Mouse (Mus musculus) bone marrow, adult 2 months (tissue): ENCODE results near the gene Zcchc14.
"Not testable (repeated sequence)": the region's sequence is repeated elsewhere in the genome, so short reads cannot be mapped to it uniquely, and the experiment has no call there.

Experiments
- CTCF ChIP-seq: fragments of 200-500 bp; IDR thresholded peaks from 2 replicates; pipeline ENCODE4 v1.5.1; 2011; ENCODE audit warnings: low read length, control low read depth; ENCODE audit not compliant: control insufficient read depth, insufficient read depth
- POLR2A ChIP-seq: fragments of 200-500 bp; IDR thresholded peaks from 2 replicates; pipeline ENCODE4 v1.6.1; 2011; ENCODE audit warnings: low read depth, mild to moderate bottlenecking, control low read depth, low read length, borderline replicate concordance; ENCODE audit not compliant: control insufficient read depth

DNA sequence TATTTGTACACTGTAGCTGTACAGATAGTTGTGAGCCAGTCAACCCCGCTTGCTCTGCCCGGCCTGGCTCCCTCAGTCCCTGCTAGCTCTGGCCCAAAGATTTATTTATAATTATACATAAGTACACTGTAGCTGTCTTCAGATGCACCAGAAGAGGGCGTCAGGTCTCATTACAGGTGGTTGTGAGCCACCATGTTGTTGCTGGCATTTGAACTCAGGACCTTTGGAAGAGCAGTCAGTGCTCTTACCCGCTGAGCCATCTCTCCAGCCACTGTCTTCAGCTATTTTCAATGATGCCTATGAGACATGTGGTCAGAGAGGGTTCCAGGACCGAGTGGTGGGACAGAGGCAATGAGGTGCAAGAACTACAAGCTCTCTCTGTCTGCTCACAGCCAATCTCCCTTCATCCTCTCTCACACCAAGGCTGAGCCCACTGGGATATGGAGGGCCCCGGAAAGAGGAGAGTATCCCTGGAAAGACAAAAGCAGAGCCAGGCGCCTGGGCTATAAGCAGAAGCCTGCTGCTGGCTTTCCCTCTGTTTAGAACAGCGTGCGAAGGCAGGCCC lies 15.3 kb upstream of the Zcchc14 start:
- TF ChIP-seq CTCF, POLR2A: not testable (repeated sequence)
